Mouse (Mus musculus) heart, postnatal 36 days (tissue): ENCODE data around the gene Cfap100. TPM values are rescaled to one million over a fixed set of nuclear protein-coding genes. Genes with fewer than 3 reads are reported as not detected.

Experiments used
- DNase-seq, 2 experiments: peaks; one replicate each; pipeline ENCODE4 v3.0.0; 2021 to 2022
- intact Hi-C: fragments of 180-260 bp; cut with DNase I; formaldehyde crosslinking; loops from one replicate; pipeline ENCODE4 v1.15.1; 2025
- total RNA-seq, 2 experiments: library from RNA; stranded (reverse); gene quantifications; 2 replicates each; pipeline ENCODE4 v1.2.3; 2021

Gene Cfap100
- under 1 TPM in 1 of 2 experiments, not detected in 1; 0.35 TPM for total RNA-seq

GRCm38 (mm10) chr6:90428380-90428974, at the start of gene Cfap100:
Gene Cfap100, minus strand, starts transcription at chr6:90428797.
- peak; percentile 71 to 74 for DNase-seq
- intact Hi-C loops, result no loop called here

DNA sequence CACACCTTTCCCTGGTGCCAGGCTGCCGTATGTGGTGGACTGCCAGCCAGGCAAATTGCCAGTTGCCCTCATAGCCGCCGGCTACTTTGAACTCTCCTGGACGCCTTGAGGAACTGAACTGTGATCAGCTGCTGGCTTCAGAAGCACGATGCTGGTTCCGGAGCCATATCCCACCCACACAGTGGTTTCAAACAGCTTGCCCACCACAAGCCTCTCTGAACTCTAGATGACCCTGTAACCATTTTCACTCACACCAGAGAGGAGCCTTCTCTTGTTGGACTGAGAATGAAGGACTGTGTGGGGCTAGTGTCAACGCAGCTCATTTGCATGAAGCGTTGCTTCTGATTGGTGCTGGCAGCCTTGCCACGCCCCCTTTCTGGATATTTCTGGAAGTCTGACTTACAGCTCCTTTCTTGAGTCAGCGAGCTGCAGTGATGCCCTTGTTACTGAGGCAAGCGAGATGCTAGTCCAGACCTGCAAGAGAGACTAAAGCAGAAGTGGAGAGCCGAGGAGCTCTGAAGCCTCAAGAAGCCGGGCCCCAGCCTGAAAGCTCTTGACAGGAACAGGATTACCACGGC, 48.4 kb upstream of the Cfap100 start:
- intact Hi-C loops, result no loop called here
- DNase-seq, result no peak

DNA sequence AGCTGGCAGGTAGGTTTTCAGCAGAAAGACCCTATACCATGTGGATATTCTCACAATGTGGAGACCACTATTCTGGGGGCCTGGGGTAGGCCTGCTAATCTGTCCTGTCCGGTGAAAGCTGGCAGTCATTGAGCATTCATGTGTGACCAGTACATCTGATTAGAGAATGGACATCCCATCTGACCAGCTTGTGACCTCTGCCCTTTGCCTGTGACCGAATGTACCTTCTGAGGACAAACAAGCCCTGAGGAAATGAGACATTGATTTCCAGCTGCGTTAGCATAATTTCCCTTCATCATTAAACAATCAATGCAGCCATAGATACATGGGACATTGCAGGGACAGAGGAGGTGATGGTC, 47.2 kb upstream of the Cfap100 start:
- no peak for DNase-seq
- intact Hi-C loops, result no loop called here

DNA sequence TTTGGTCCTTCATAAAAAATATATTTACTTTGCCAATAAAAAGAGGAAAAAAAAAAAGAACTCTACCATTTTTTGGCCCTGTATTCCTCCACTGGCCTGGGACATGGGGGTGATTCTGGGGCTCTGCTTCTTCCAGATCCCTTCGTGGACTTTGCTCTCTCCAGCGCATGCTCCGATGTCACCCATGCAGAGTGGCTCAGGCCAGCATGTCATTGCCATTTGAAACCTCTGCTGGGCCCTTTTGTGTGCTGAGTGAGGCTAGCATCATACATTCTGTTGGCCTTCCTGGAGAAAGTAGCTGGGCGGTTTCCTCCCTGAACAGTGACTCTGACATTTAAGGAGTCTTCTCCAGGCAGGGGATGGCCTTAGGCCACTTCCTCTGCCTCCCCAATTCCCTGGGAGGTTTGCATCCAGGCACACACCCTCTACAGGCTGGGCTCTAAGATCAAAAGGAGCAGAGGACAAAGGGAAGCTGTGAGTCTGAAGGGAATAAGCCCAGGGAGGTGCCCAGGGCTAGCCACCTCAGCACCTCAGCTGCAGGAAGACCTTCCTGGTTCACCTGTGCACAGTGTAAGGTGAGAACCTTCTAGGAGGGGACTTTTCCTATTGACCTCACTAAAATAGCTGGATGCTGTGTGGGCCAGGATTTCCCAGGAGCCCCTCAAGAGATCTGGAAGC, 46.7 kb upstream of the Cfap100 start:
- intact Hi-C loops, result no loop called here
- no peak for DNase-seq

DNA sequence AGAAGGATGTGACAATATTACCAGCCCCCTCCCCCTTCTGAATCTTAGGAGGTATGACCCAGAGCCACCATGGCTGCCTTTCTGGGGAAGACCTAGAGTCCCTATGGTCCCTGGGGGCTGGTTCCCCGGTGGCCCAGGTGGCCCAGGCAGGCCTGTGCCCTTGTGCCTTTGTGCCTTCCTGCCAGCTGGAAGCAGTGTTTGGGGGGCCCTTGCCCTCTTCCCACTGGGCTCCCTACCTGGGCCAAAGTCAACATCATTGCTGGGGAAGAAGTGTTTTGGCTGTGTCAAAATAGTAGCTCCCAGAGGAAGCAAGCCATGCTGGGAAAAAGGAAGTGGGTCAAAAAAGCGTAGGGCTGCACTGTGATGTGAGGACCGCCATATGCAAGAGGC, 45.8 kb upstream of the Cfap100 start:
- intact Hi-C loops, result no loop called here
- no peak for DNase-seq

DNA sequence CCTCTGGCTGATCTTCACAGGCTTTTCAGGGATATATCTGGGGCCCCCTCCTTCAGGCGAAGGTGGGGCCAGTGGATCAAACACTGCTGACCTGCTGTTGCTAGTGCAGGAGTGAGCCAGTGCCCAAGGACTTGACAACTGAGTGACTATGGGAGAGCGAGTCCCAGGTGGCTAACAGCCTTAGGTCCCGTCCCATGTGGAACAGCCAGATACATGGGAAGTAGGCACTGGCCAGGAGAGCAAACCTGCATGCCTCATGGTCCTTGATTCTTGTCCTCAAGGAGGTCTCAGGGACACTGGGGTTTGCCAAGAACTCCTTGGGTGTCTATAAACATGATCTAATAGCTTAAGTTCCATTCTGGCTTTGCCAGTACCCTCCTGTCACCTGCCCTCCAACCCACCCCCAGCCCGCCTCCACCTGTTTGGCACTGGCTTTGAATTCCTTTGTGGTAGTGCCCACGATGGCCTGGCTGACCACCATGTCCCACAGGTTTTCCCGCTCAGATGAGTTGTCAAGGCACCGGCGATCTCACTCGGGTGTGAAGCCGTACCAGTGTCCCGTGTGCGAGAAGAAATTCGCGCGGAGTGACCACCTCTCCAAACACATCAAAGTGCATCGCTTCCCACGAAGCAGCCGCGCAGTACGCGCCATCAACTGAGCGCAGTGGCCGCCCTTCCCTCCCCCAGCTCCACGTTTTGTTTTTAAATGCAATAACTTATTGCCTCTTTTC, 45.2 kb upstream of the Cfap100 start:
- intact Hi-C loops, result no loop called here
- DNase-seq, result no peak

DNA sequence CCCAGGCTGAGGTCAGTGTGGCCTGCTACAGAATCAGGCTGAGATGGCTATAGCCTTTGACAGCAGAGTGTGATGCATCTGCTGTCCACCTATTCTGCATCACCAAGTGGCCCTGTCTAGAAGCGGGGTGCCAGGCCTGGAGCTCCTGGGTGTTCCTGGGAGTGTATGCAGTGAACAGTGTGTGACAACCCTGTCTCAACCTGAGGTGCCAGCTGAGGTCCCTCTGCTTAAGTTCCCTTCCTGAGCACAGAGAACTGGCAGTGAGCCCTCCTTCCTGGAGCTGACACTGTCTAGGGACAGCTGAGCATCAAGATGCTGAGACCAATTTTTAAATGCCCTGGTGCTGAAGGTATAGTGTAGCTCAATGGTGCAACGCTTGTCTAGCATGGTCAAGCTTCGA, 44.1 kb upstream of the Cfap100 start:
- no peak for DNase-seq
- intact Hi-C loops, result no loop called here

DNA sequence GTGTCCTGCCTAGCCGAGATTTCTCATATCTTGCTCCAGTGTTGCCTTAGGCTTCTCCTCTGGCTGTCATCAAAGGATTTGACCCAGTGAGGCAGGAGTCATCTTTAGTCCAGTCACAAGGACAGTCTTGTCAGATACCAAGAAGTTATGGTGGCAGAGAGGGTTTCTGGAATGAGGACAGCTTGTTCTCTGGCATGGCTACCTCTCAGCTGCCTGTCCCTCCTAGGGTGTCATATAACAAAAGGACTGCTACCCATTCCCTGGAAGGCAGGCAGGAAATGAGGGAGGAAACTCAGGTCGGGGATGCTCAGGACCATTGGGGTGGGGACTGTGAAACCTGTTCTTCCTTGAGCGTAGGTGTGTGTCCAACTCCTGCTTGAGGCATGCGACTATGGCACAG, 43.5 kb upstream of the Cfap100 start:
- no peak for DNase-seq
- intact Hi-C loops, result no loop called here

- DNase-seq, result peak; percentile 69 to 84
- intact Hi-C loops, result loop anchor here (2.0 kb wide), 1 partner anchor 36 kb away; no protein-coding TSS in a partner anchor
Observed at GRCm38 (mm10) chr6:90470947-90471541, 42.4 kb upstream of the Cfap100 start.

DNA sequence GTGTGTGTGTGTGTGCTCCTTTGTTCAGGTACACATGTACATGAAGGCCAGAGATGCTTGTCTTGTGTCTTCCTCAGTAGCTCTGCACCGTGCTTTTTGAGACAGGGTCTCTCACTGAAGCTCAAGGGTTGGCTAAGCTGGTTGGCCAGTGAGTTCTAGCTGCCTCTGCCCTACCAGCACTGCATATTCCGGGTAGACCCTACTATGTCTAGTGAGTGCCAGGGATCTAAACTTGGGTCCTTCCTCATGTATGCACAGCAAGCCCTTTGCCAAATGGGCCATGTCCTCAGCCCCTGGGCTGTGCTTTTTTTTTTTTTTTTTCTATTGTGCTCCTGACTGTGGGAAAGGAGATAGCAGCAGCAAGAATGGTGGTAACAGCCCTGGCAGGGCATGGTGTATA, 41.7 kb upstream of the Cfap100 start:
- intact Hi-C loops, result loop anchor here (2.0 kb wide), 1 partner anchor 37 kb away; no protein-coding TSS in a partner anchor
- DNase-seq, result no peak

DNA sequence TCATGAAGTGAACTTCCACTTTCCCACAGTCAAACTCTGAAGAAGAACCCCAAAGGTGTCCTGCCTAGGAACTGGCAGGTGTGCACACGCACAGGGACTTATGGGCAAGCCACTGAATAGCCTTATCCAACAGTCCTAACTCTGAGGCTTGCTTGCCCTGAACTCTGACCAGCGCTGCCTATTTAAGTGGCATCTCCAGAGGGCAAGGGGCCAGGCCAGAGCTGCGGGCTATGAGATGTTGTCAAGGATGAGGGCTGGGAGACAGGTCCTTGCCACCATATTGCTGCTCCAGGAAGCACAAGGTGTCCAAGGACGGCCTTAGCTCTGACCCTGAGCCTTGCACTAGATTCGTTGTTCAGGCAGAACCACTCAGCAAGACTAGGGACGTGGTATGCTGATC, 40.4 kb upstream of the Cfap100 start:
- intact Hi-C loops, result no loop called here
- no peak for DNase-seq

GRCm38 (mm10) chr6:90468216-90468615, 39.6 kb upstream of the Cfap100 start:
- intact Hi-C loops, result no loop called here

GRCm38 (mm10) chr6:90466847-90467410, 38.3 kb upstream of the Cfap100 start:
- intact Hi-C loops, result no loop called here
- no peak for DNase-seq

More at GRCm38 (mm10) chr6:90468216-90468615, 39.6 kb upstream of the Cfap100 start:
- DNase-seq, result no peak

- peak; percentile 74 to 81 for DNase-seq
- intact Hi-C loops, result no loop called here
Observed at GRCm38 (mm10) chr6:90466079-90466478, 37.5 kb upstream of the Cfap100 start.

- DNase-seq, result no peak
- intact Hi-C loops, result no loop called here
Observed at GRCm38 (mm10) chr6:90465028-90465640, 36.5 kb upstream of the Cfap100 start.

DNA sequence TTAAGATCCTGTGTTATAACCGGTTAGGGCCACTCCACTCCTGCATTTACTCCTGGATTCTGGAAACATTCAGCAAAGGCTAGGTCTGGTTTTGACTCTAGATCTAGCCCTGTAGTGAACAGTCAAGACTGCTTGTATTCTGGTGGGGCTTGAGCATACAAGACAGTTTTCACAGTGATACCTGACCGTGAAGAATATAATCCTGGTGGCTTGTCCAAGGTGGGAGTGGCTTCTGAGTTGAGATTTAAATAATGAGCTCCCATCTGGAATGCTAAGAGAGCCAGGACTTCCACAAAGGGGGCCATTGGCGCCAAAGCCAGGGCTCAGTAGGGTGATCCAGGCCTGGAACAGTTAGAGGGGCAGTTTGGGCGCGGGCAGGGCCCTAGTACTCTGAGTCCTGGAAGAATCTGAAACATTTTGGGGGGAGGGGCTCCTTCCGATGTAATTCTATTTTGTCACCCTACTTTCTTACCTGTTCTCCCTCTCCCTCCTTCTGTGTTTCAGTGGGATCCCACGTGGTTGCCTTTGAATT, 35.4 kb upstream of the Cfap100 start:
- no peak for DNase-seq
- intact Hi-C loops, result loop anchor here (1.0 kb wide), 1 partner anchor 43 kb away; no protein-coding TSS in a partner anchor

- peak; percentile 91 to 93 for DNase-seq
- intact Hi-C loops, result loop anchor here (1.0 kb wide), 1 partner anchor 44 kb away; no protein-coding TSS in a partner anchor
Observed at GRCm38 (mm10) chr6:90463228-90463862, 34.7 kb upstream of the Cfap100 start.

GRCm38 (mm10) chr6:90462841-90463227, 34.2 kb upstream of the Cfap100 start:
- intact Hi-C loops, result loop anchor here (1.0 kb wide), 1 partner anchor 44 kb away; no protein-coding TSS in a partner anchor
- DNase-seq, result peak in 1 of 2 experiments; percentile 70

DNA sequence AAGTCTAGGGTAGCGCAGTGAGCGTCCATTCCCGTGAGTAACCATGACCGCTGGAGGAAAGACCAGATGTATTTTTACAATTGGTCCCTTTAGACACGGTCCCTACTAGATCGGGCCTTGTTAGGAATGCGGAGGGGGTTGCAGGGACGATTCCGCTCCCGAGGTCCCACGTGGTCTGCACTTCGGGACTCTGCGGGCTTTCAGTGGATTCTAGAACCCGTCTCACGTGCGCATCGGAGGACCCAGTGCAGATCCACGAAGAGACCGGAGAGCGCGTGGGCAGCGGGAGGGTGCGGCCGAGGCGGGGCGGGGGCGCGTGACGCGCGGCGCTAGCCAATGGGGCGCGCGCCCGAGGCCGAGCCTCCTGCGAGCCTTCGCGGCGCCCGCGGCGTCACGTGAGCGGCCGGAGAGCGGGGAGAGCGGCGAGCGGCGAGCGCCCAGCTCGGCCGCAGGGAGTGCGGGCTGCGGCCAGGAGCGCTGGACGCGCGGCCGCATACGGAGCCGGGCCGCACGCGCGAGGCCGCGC, 33.6 kb upstream of the Cfap100 start, which contains the start of gene Klf15:
Klf15 (plus strand) TSS at position 396 of the 526 bp plus-strand sequence.
- intact Hi-C loops, result no loop called here
- DNase-seq, result peak; percentile 83 to 89
